Mouse (Mus musculus) embryonic fibroblast, embryonic 13.5 days (primary cell): Measurements from ENCODE around the gene Immp2l. TPM values are rescaled to one million over a fixed set of nuclear protein-coding genes. Genes with fewer than 3 reads are reported as not detected.
"Not testable (repeated sequence)": the region's sequence is repeated elsewhere in the genome, so short reads cannot be mapped to it uniquely, and the experiment has no call there.

ENCODE experiments used
- H3K27ac ChIP-seq: 2 replicates; pipeline ENCODE4 v1.5.1; 2012; ENCODE audit warnings: low read length, control low read depth, inconsistent platforms; ENCODE audit not compliant: insufficient read depth
- H3K4me1 ChIP-seq: 2 replicates; pipeline ENCODE4 v1.6.1; 2011; ENCODE audit warnings: low read length; ENCODE audit not compliant: control insufficient read depth, insufficient read depth
- H3K4me3 ChIP-seq: 2 replicates; pipeline ENCODE4 v1.5.1; 2011; ENCODE audit warnings: mild to moderate bottlenecking, control low read depth, low read length; ENCODE audit not compliant: insufficient read depth
- CTCF ChIP-seq: IDR thresholded peaks from 2 replicates; pipeline ENCODE4 v1.5.1; 2011; ENCODE audit warnings: mild to moderate bottlenecking, control low read depth, low read length, moderate library complexity, borderline replicate concordance; ENCODE audit not compliant: insufficient read depth
- POLR2A ChIP-seq: IDR thresholded peaks from 2 replicates; pipeline ENCODE4 v1.6.1; 2011; ENCODE audit warnings: low read depth, mild to moderate bottlenecking, control low read depth, low read length, moderate library complexity
- polyA plus RNA-seq: library from polyadenylated mRNA; stranded (reverse); fragments of >200 nt; gene quantifications from 2 replicates; pipeline ENCODE4 v1.2.4, GENCODE M21; 2011; ENCODE audit warnings: low read depth; ENCODE audit not compliant: missing spikeins, insufficient read length

The Immp2l gene
- polyA plus RNA-seq, 1 experiment = 2.9 TPM

DNA sequence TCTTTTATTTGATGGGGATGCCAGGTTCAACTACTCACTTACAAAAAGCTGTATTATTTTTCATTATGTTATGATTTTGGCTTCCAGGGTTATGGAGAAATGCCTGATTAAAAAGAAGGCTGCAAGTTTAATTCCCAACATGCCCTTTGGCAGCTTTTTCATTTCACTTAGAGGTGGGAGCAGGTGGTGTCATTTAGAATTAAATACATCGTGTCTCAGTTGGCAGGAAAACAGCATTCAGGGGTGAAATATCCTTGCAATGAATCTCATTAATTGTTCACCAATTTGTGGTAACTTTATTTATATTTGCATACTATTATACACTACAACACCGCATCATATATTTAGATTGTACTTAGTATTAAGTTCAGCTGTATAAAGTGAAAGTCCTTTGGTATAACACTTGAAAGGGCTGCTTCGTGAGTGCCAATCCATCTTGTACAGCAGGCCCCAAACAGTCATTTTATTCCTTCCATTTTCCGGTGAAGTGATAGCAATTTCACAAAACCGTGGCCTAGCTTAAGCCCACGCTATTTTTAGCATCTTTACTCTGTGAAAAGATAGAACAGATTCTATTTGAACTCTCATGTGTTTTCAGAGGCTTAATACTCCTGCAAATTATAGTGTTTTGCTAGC, 818.9 kb downstream of the Immp2l start:
- no peak overlapping the region for H3K4me3 ChIP-seq
- TF ChIP-seq POLR2A (no peak), CTCF (no peak)
- H3K27ac ChIP-seq = no peak overlapping the region
- H3K4me1 ChIP-seq = no peaks in the 10 kb centered on the region

DNA sequence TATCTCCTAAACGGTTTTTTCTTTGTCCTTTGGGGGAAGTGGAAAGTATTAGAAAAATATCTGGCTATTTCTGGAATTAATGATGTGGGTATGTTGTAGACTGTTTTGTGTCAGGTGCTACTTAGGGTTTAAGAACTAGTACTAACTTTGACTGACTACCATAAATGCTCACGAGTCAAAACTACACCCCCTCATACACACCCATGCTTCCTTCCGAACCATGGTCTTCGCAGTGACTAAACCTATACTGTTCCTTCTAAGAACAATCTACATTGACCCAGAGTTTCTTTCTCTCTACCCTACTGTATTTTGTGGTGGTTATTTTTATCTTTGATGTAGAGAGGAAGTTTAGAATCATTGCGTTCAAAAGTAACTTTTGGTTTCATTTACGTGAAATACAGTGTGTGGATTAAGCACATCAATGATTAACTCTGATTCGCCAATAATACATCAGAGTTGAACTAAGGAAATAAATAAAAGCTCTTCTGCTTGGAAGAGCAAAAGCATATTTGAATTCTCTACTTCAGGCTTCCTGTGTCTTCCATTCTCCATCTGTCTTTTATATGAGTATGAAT, 828.1 kb downstream of the Immp2l start:
- H3K4me3 ChIP-seq = no peak overlapping the region
- no peak for TF ChIP-seq POLR2A
- TF ChIP-seq CTCF = no peak

DNA sequence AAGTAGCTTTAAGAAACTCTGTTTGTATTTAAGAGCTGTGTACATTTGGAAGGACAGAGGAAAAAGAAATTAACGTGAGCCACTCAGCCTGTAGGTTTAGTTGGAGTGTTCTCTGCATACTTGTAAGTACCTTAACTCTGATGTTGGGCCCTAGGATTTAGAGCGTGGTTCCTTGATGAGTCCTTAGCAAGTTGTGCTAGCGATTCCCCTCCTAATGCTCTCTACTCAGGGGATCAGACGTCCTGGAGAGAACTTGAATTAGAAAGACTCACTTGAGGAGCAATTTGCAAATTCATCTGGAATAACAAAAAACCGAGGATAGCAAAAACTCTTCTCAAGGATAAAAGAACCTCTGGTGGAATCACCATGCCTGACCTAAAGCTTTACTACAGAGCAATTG, 835.8 kb downstream of the Immp2l start:
- not testable (repeated sequence) for H3K4me1 ChIP-seq, H3K4me3 ChIP-seq, H3K27ac ChIP-seq

More for the DNA sequence above, 828.1 kb downstream of the Immp2l start:
- Histone ChIP-seq H3K27ac (no peak overlapping the region), H3K4me1 (no peaks in the 10 kb centered on the region)

DNA sequence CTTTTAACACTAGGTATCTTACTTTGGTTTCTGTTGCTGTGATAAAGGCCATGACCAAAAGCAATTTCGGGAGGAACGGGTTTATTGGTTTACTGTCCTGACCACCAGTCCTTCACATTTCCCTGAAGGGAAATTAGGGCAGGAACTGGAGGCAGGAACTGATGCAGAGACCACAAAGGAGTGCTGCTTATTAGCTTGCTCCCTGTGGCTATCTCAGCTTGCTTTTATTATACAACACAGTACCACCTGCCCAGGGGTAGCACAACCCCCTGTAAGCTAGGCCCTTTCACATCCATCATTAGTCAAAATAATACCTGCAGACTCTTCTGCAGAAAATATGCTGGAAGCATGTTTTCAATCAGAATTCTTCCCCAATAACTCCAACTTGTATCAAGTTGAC, 844.4 kb downstream of the Immp2l start:
- Histone ChIP-seq H3K27ac (no peak overlapping the region), H3K4me3 (no peak overlapping the region)
- no peak for TF ChIP-seq POLR2A
- TF ChIP-seq CTCF = no peak

DNA sequence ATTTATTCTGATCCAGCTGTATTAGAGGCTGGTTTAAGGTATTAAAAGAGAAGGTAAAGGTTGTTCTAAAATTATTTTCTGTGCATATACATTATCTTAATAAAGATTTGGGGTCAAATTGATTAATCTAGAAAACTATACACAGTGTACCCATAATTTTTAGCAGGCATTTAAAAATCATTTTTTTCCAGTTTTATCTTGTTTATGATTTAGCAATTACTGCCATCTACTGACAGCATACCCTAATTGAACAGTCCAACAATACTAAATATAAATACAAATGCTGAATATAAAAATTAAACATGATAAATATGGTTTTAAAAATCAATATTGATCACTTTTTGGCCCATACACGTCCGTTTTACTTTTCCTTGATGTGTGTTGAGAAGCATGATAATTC, 850.1 kb downstream of the Immp2l start:
- Histone ChIP-seq H3K4me3 (no peak overlapping the region), H3K27ac (no peak overlapping the region), H3K4me1 (no peaks in the 10 kb centered on the region)
- TF ChIP-seq POLR2A (no peak), CTCF (no peak)

More for the DNA sequence above, 844.4 kb downstream of the Immp2l start:
- no peaks in the 10 kb centered on the region for H3K4me1 ChIP-seq

DNA sequence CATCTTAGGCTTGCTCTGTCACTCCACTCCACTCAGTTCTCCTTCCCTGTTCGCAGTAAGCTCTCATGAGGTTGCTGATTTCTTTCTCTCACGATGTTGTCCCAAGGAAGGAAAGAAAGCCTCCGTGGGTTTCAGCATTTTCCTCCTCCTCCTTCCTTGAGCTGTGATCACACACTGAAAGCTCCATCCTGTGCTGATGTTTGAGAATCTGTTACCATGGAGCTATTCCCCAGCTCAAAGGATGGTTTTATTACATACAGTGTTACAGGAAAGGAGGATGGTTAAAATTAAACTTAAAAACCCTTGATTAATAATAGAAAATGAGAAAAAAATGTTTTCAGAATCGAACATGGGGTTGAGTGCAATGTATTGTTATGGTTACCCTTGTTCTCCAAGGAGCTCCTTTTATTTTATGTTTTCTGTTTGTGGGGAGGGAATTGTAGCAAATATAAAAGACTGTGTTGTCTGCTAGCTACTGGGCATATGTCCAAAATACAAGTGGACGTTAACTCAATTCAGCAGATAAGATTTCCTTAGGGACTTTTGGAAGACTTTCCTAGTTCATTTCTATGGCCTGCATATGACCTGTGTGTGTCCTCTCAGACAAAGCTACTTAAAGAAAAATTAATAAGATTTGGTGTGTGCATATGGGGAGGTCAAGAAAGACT, 853.5 kb downstream of the Immp2l start:
- TF ChIP-seq CTCF (no peak), POLR2A (no peak)
- Histone ChIP-seq H3K4me1 (no peaks in the 10 kb centered on the region), H3K4me3 (no peak overlapping the region), H3K27ac (no peak overlapping the region)

DNA sequence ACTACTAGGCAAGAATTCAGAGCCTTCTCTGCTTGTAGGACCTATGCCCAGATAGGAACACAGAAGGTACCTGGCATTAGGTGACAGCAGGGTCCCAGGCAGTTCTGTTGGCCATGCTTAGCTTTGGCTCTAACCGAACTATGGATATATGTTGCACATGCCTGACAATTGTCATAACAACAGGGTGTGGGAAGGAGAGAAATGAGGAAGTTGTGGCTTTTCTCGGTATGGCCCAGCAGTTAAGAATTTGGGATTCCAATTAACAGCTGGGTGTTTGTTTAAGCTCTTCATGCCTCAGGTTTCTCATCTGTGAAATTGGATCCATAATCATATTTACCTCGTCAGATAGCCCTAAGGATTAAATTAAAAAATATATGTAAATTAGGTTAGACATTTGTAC, 854.6 kb downstream of the Immp2l start:
- Histone ChIP-seq H3K4me3 (no peak overlapping the region), H3K4me1 (no peaks in the 10 kb centered on the region), H3K27ac (no peak overlapping the region)
- TF ChIP-seq CTCF (no peak), POLR2A (no peak)

DNA sequence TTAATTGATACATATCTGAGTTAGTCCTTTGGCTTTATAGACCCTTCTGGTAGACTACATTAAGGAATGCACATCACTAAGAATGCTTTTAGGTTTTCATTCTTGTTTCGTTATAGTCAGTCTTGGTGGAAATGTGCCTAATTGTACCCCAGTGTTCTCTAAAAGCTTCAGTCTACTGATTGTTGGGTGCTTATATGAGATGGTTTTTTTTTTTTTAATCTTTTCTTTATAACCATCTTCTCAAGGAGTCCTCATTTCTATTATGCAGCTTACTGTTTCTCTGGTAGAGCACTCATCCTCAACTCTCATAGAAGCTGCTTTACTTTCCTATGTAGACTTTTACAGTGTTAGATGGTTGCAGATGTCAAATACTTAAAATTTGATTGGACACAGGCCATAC, 855.1 kb downstream of the Immp2l start:
- Histone ChIP-seq H3K4me1 (no peaks in the 10 kb centered on the region), H3K4me3 (no peak overlapping the region), H3K27ac (no peak overlapping the region)
- TF ChIP-seq CTCF = no peak
- TF ChIP-seq POLR2A = no peak

DNA sequence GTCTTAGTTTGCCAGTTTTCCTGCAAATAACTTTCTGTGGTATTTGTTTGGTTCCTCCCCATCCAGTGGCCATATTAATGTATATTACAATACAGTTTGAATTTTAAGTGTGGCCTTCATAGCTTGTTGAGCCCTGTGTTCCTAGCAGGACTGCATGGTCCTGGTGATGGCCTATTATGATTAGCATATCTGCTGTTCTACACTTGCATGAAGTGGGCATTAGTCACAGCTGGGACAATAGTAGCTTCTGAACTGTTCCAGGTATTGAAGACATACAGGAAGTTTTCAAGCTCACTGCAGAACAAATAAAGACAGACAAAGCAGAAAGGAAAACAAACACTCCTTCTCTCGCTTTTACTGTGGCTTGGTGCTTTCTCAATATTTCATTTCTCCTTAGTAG, 855.5 kb downstream of the Immp2l start:
- Histone ChIP-seq H3K4me1 (no peaks in the 10 kb centered on the region), H3K27ac (no peak overlapping the region), H3K4me3 (no peak overlapping the region)
- TF ChIP-seq POLR2A (no peak), CTCF (no peak)

DNA sequence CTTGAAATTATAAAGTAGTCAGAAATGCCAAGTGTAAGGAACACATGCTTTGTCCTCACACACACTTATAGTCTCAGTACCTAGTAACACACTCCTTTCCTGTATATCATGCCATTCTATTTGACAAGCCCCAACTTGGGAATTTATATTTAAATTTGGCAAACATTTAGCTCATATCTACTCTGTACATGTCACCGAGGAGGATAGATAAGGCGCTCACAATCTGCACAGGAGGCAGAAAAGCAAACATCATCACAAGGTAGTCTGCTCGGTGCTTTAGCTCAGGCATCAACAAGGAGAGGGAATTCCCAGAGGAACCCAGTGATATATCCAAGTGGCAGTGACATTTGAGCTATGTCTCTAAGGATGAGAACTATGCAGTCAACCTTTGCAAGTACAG, 856.9 kb downstream of the Immp2l start:
- Histone ChIP-seq H3K4me3 (no peak overlapping the region), H3K4me1 (no peaks in the 10 kb centered on the region), H3K27ac (no peak overlapping the region)
- TF ChIP-seq CTCF (no peak), POLR2A (no peak)
